Mouse (Mus musculus) MEL (cell line): ENCODE measurements at regions not wholly inside any gene's neighbourhood (a gene's known extent, or its start where the extent isn't known, plus 50 kb on each side); places are given as distances from the start of the nearest gene placed in this dataset.

ENCODE experiments used
- DNase-seq: peaks from one replicate; pipeline ENCODE4 v3.0.0; 2011; ENCODE audit warnings: low read depth, low spot score
- H3K27ac ChIP-seq: 2 replicates; pipeline ENCODE4 v1.5.1; 2012; ENCODE audit warnings: low read depth, mild to moderate bottlenecking, control low read depth, low read length, moderate library complexity; ENCODE audit not compliant: control insufficient read depth
- H3K27me3 ChIP-seq, 2 experiments: fragments of 150-350 bp in 1 of 2; sonication (generic) in 1 of 2; 2 replicates each; pipeline ENCODE4 v1.6.1; 2012; ENCODE audit warnings: low read length in 2 of 2, mild to moderate bottlenecking in 2 of 2, improper control_type of control experiment in 1 of 2, moderate library complexity in 1 of 2; ENCODE audit not compliant: insufficient read depth in 2 of 2, control insufficient read depth in 1 of 2
- H3K36me3 ChIP-seq, 2 experiments: 2 replicates each; pipeline ENCODE4 v1.6.1; 2012 to 2014; ENCODE audit warnings: low read length in 2 of 2, improper control_type of control experiment in 1 of 2, inconsistent platforms in 1 of 2, mild to moderate bottlenecking in 1 of 2; ENCODE audit not compliant: insufficient read depth in 2 of 2, control insufficient read depth in 1 of 2
- H3K4me1 ChIP-seq, 2 experiments: fragments of 150-350 bp in 1 of 2; sonication (generic) in 1 of 2; 2 replicates each; pipeline ENCODE4 v1.6.1; 2012; ENCODE audit warnings: low read length in 2 of 2, improper control_type of control experiment in 1 of 2, mild to moderate bottlenecking in 1 of 2; ENCODE audit not compliant: insufficient read depth in 2 of 2, control insufficient read depth in 1 of 2
- H3K4me3 ChIP-seq, 2 experiments: fragments of 150-350 bp in 1 of 2; sonication (generic) in 1 of 2; 2 replicates each; pipeline ENCODE4 v1.5.1; 2012; ENCODE audit warnings: low read depth in 2 of 2, low read length in 2 of 2, mild to moderate bottlenecking in 2 of 2, moderate library complexity in 2 of 2, control low read depth in 1 of 2, improper control_type of control experiment in 1 of 2; ENCODE audit not compliant: control insufficient read depth in 1 of 2, insufficient read depth in 1 of 2
- H3K79me2 ChIP-seq: 2 replicates; pipeline ENCODE4 v1.6.1; 2012; ENCODE audit warnings: mild to moderate bottlenecking, low read length, moderate library complexity; ENCODE audit not compliant: control insufficient read depth, poor library complexity, insufficient read depth
- H3K9ac ChIP-seq: 2 replicates; pipeline ENCODE4 v1.6.1; 2012; ENCODE audit warnings: low read depth, mild to moderate bottlenecking, control low read depth, low read length, moderate library complexity; ENCODE audit not compliant: control insufficient read depth, poor library complexity, severe bottlenecking
- H3K9me3 ChIP-seq: fragments of 150-350 bp; sonication (generic); replicated peaks from 2 replicates; pipeline ENCODE4 v1.6.1; 2012; ENCODE audit warnings: mild to moderate bottlenecking, low read length, improper control_type of control experiment, moderate library complexity; ENCODE audit not compliant: insufficient read depth
- BHLHE40 ChIP-seq: IDR thresholded peaks from 2 replicates; pipeline ENCODE4 v1.6.1; 2012; ENCODE audit warnings: low read depth, mild to moderate bottlenecking, inconsistent platforms, low read length, improper control_type of control experiment, borderline replicate concordance
- CHD1 ChIP-seq: IDR thresholded peaks from 2 replicates; pipeline ENCODE4 v1.6.1; 2012; ENCODE audit warnings: low read depth, mild to moderate bottlenecking, inconsistent platforms, low read length, improper control_type of control experiment
- ETS1 ChIP-seq: IDR thresholded peaks from 2 replicates; pipeline ENCODE4 v1.6.1; 2012; ENCODE audit warnings: low read depth, mild to moderate bottlenecking, inconsistent platforms, low read length, improper control_type of control experiment, moderate library complexity
- GABPA ChIP-seq: IDR thresholded peaks from 2 replicates; pipeline ENCODE4 v1.6.1; 2012; ENCODE audit warnings: low read depth, mild to moderate bottlenecking, inconsistent platforms, low read length, improper control_type of control experiment, moderate library complexity
- GATA1 ChIP-seq: IDR thresholded peaks from 2 replicates; pipeline ENCODE4 v1.6.1; 2011; ENCODE audit warnings: low read depth, low read length, improper control_type of control experiment
- KAT2A ChIP-seq: conservative IDR thresholded peaks from 2 replicates; pipeline ENCODE4 v1.6.1; 2012; ENCODE audit warnings: low read depth, low read length, improper control_type of control experiment, inconsistent platforms
- MAX ChIP-seq: IDR thresholded peaks from 2 replicates; pipeline ENCODE4 v1.6.1; 2011; ENCODE audit warnings: low read length, improper control_type of control experiment
- MEF2A ChIP-seq: IDR thresholded peaks from 2 replicates; pipeline ENCODE4 v1.6.1; 2014; ENCODE audit warnings: low read depth, mild to moderate bottlenecking, inconsistent platforms, low read length, improper control_type of control experiment; ENCODE audit not compliant: poor library complexity, insufficient replicate concordance, severe bottlenecking; ENCODE audit errors: extremely low read depth
- MYC ChIP-seq: IDR thresholded peaks from 2 replicates; pipeline ENCODE4 v1.6.1; 2011; ENCODE audit warnings: low read depth, mild to moderate bottlenecking, low read length, improper control_type of control experiment, moderate library complexity
- NRF1 ChIP-seq: IDR thresholded peaks from 2 replicates; pipeline ENCODE4 v1.6.1; 2014; ENCODE audit warnings: low read depth, mild to moderate bottlenecking, inconsistent platforms, low read length, improper control_type of control experiment, moderate library complexity; ENCODE audit not compliant: poor library complexity, insufficient read depth, severe bottlenecking
- POLR2AphosphoS2 ChIP-seq: IDR thresholded peaks from 2 replicates; pipeline ENCODE4 v1.6.1; 2011; ENCODE audit warnings: low read length, improper control_type of control experiment
- RAD21 ChIP-seq: IDR thresholded peaks from 2 replicates; pipeline ENCODE4 v1.6.1; 2011; ENCODE audit warnings: mild to moderate bottlenecking, low read depth, low read length, improper control_type of control experiment
- SMC3 ChIP-seq: IDR thresholded peaks from 2 replicates; pipeline ENCODE4 v1.6.1; 2011; ENCODE audit warnings: low read depth, low read length, improper control_type of control experiment
- TAL1 ChIP-seq: IDR thresholded peaks from 2 replicates; pipeline ENCODE4 v1.6.1; 2012; ENCODE audit warnings: mild to moderate bottlenecking, inconsistent platforms, low read length, moderate library complexity, mixed read lengths
- TBP ChIP-seq: IDR thresholded peaks from 2 replicates; pipeline ENCODE4 v1.8.0; 2011; ENCODE audit warnings: low read depth, low read length, improper control_type of control experiment
- USF2 ChIP-seq, 2 experiments: IDR thresholded peaks; 2 replicates each; pipeline ENCODE4 v1.6.1; 2011 to 2012; ENCODE audit warnings: improper control_type of control experiment in 2 of 2, low read length in 2 of 2, borderline replicate concordance in 1 of 2, inconsistent platforms in 1 of 2, low read depth in 1 of 2, mild to moderate bottlenecking in 1 of 2; ENCODE audit not compliant: insufficient read depth in 1 of 2
- ZC3H11A ChIP-seq: IDR thresholded peaks from 2 replicates; pipeline ENCODE4 v1.6.1; 2012; ENCODE audit warnings: low read depth, mild to moderate bottlenecking, inconsistent platforms, low read length, improper control_type of control experiment
- ZKSCAN1 ChIP-seq: IDR thresholded peaks from 2 replicates; pipeline ENCODE4 v1.6.1; 2012; ENCODE audit warnings: low read depth, mild to moderate bottlenecking, inconsistent platforms, low read length, improper control_type of control experiment, moderate library complexity

- Histone ChIP-seq H3K4me1 (no peaks in the 10 kb centered on the region), H3K9me3 (no peaks in the 10 kb centered on the region), H3K4me3 (no peak overlapping the region), H3K27me3 (no peaks in the 10 kb centered on the region)
- TF ChIP-seq SMC3 (no peak), ZKSCAN1 (no peak), GABPA (no peak), ETS1 (no peak), USF2 (IDR thresholded peaks at IDR 0.05; ENCODE audit: borderline replicate concordance in 1 of 2, insufficient read depth in 1 of 2, low read depth in 1 of 2, low read length in 2 of 2) (no peak), MAX (no peak), GATA1 (no peak), NRF1 (no peak), ZC3H11A (no peak)
- TF ChIP-seq, all 39 proteins: peak for 0
- Histone ChIP-seq H3K27ac (no peak overlapping the region), H3K79me2 (no peaks in the 10 kb centered on the region), H3K9ac (no peak overlapping the region), H3K36me3 (no peaks in the 10 kb centered on the region)
- no peak for DNase-seq
These were observed 71.3 kb downstream of the Cdc7 start for GRCm38 (mm10) chr5:107035376-107035775.

DNA sequence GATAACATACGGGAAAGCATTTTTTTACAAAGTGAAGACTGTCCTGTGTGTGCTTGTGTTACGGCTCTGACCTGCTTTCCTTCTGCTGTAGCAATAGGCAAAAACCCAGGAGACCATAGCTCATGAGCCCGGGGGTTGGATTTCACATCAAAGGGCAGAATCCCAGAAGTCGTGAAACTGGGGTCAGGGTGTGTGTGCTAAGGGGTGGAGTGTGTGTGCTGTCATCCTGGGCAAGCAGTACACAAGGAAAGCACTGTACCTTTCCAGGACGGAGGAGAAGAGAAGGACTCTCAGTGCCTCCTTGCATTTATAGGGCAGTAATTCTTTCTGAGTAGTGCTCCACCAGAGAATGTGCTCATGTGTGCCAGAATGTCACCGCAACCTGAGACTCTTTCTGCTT lies 71.7 kb downstream of the Cdc7 start:
- Histone ChIP-seq H3K9me3 (no peaks in the 10 kb centered on the region), H3K4me3 (no peak overlapping the region), H3K27me3 (no peaks in the 10 kb centered on the region), H3K27ac (no peak overlapping the region), H3K79me2 (no peaks in the 10 kb centered on the region), H3K9ac (no peak overlapping the region)
- no peak for DNase-seq
- no peak for TF ChIP-seq CHD1
- TF ChIP-seq MEF2A: no peak
- no peak for TF ChIP-seq TAL1
- no peak for TF ChIP-seq KAT2A
- TF ChIP-seq POLR2AphosphoS2: no peak
- no peak for TF ChIP-seq TBP
- no peak for TF ChIP-seq BHLHE40
- no peak for TF ChIP-seq RAD21
- no peak for TF ChIP-seq MYC
- TF ChIP-seq, all 39 proteins: peak for 0
- Histone ChIP-seq H3K4me1 (no peaks in the 10 kb centered on the region), H3K36me3 (no peaks in the 10 kb centered on the region)
